Mouse (Mus musculus) spleen, adult 10 weeks (tissue): ENCODE data around the gene Gm6793. TPM values are rescaled to one million over a fixed set of nuclear protein-coding genes. Genes with fewer than 3 reads are reported as not detected.

Experiments used
- polyA plus RNA-seq: library from polyadenylated mRNA; stranded (reverse); fragments of 350-450 nt; fragmentation: Illumina TruSeq; extraction: RNeasy Lipid Tissue Mini Kit (QIAGEN cat#74804); gene quantifications from one replicate; pipeline ENCODE4 v1.2.3, GENCODE M21; 2015; ENCODE audit warnings: low replicate concordance; ENCODE audit not compliant: insufficient read depth

Gm6793 gene
- 0.50 TPM for polyA plus RNA-seq

DNA sequence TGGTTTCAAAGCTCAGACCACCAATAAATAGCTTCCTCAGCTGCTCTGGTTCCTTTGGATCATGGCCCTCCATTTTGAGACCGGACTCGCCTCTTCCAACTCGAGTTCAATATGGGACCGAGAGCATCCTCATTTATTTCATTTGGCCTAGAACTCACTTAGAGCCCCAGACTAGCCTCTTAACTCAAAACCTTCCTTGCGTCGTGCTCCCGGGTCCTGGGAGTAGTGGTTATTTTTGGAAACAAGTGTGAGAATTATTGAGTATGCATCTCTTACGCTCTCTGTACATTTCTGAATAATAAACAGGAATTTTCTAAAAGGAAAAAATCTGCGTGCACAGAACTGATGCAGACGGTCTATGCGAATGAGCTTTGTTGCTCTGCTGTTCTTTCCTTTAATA, at the start of gene Gm6793:
TSS of gene Gm6793 (minus strand) at position 101 of the 400 bp plus-strand sequence.

DNA sequence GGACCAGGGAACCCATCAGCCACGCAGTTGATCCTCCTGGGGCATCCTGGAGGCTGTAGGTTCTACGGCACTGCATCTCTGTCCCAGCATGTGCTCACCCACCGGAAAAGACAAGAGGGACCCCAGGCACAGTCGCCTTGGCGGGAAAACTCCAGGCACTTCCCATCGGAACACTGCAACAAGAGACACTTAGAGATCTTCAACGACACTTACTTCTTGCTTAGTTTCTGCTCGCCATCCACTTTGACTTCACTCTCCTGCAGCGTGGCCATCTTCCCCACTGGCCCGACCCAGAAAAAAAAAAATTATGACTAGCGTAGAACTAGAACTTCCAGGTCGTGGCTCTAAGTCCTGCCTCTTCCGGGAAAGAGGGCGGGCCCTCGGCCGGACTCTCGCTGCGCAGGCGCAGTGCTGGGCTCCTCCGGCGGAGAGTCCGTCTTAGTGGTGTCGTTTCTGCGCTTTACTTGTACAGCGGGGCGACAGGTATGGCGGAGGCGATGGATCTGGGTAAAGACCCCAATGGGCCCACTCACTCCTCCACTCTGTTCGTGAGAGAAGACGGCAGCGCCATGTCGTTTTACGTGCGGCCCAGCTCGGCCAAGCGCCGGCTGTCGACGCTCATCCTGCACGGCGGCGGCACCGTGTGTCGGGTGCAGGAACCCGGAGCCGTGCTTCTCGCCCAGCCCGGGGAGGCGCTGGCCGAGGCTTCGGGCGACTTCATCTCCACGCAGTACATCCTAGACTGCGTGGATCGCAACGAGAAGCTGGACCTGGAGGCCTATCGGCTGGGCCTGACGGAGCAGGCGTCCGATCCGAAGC, 3.6 kb downstream of the Gm6793 start, which contains the start of the genes Kars and Terf2ip:
TSS of gene Kars (minus strand) at position 327 of the 819 bp plus-strand sequence.
TSS of gene Terf2ip (plus strand) at position 402 of the 819 bp plus-strand sequence.

DNA sequence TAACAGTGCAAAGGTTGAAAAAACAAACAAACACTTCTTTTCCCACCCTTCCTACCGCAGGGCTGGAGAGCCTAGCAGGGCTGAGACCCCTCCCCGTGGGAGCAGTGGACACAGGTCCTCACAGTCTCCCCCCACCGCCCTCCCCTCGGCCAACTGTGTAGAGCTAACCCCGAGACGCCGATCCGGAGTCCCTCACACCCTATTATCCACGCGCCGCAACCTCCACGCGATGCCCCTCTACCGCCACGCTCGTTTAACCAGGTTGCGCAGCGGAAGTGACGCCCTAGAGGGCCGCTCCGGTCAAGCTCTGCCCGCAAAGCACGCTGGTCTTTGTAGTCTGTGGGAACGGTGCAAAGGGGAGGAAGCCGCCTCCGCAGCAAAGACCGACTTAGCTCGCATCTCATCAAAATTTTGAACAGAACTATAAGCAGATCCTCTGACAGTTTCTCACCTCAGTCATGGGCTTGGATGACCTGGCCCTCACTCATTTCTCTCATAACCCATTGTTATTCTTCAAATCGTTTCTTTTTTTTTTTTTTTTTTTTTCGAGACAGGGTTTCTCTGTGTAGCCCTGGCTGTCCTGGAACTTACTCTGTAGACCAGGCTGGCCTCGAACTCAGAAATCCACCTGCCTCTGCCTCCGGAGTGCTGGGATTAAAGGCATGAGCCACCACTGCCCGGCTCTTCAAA, 22.7 kb downstream of the Gm6793 start, which contains the start of gene Adat1:
TSS of gene Adat1 (minus strand) at position 290 of the 690 bp plus-strand sequence.

Other genes starting within 250 kb of the Gm6793 start
- 127 TPM for gene Cfdp1, start 160.7 kb downstream of the Gm6793 start, polyA plus RNA-seq
- 8.0 TPM for gene Tmem170, start 138.3 kb downstream of the Gm6793 start, polyA plus RNA-seq
- gene Chst5, start 104.6 kb downstream of the Gm6793 start, polyA plus RNA-seq = not detected
- 3.1 TPM for gene Tmem231, start 81.2 kb downstream of the Gm6793 start, polyA plus RNA-seq
- 222 TPM for gene Gabarapl2, start 74.3 kb downstream of the Gm6793 start, polyA plus RNA-seq
- gene Adat1, start 22.7 kb downstream of the Gm6793 start, polyA plus RNA-seq = 10.1 TPM
- gene Kars, start 3.7 kb downstream of the Gm6793 start, polyA plus RNA-seq = 77.7 TPM
- 13.3 TPM for gene Terf2ip, start 3.6 kb downstream of the Gm6793 start, polyA plus RNA-seq